Mouse (Mus musculus) intestine, embryonic 14.5 days (tissue): ENCODE results near the gene Fdx1. TPM values are rescaled to one million over a fixed set of nuclear protein-coding genes. Genes with fewer than 3 reads are reported as not detected.

ENCODE experiments used
- ATAC-seq: fragments of 200-750 bp; cut with Nextera tagmentation; replicated peaks from 2 replicates; pipeline ENCODE4 v1.8.0; 2017; ENCODE audit warnings: low read depth, moderate number of reproducible peaks, moderate TSS enrichment, moderate library complexity; ENCODE audit not compliant: low FRiP score, low TSS enrichment
- DNase-seq: peaks from one replicate; pipeline ENCODE4 v3.0.0-alpha.2; 2018; ENCODE audit warnings: low spot score
- H3K27ac ChIP-seq: fragments of 300-500 bp; sonication (generic); 2 replicates; pipeline ENCODE4 v1.5.1; 2014; ENCODE audit warnings: low read depth, mild to moderate bottlenecking, control low read depth
- H3K27me3 ChIP-seq: fragments of 300-500 bp; sonication (generic); replicated peaks from 2 replicates; pipeline ENCODE4 v1.6.1; 2014; ENCODE audit warnings: low read length, control low read depth; ENCODE audit not compliant: control insufficient read depth, insufficient read depth
- H3K36me3 ChIP-seq: fragments of 300-500 bp; sonication (generic); 2 replicates; pipeline ENCODE4 v1.6.1; 2014; ENCODE audit warnings: low read length, control low read depth; ENCODE audit not compliant: control insufficient read depth, insufficient read depth
- H3K4me1 ChIP-seq: fragments of 300-500 bp; sonication (generic); replicated peaks from 2 replicates; pipeline ENCODE4 v1.6.1; 2014; ENCODE audit warnings: low read length, control low read depth, mixed read lengths; ENCODE audit not compliant: control insufficient read depth, insufficient read depth
- H3K4me2 ChIP-seq: fragments of 300-500 bp; sonication (generic); 2 replicates; pipeline ENCODE4 v1.6.1; 2014; ENCODE audit warnings: low read length
- H3K4me3 ChIP-seq: fragments of 300-500 bp; sonication (generic); 2 replicates; pipeline ENCODE4 v1.5.1; 2014; ENCODE audit warnings: low read depth, low read length, control low read depth, mixed read lengths
- H3K9ac ChIP-seq: fragments of 300-500 bp; sonication (generic); 2 replicates; pipeline ENCODE4 v1.6.1; 2014; ENCODE audit warnings: mild to moderate bottlenecking, low read length
- H3K9me3 ChIP-seq: fragments of 300-500 bp; sonication (generic); 2 replicates; pipeline ENCODE4 v1.6.1; 2016; ENCODE audit warnings: low read length, control low read depth; ENCODE audit not compliant: control insufficient read depth
- WGBS: fragments of 180-500 bp; shearing (Covaris S2); extraction: QIAGEN DNeasy Blood & Tissue Kit; methylation state at CpG from one replicate; pipeline ENCODE4 v1.1.7; 2014; 5-methylcytosine and 5-hydroxymethylcytosine counted together
- polyA plus RNA-seq: library from polyadenylated mRNA; unstranded; fragments of >200 nt; fragmentation: Nextera tagmentation; extraction: Ambion mirVana; gene quantifications from 2 replicates; pipeline ENCODE4 v1.2.1, GENCODE M21; 2014

The Fdx1 gene
- polyA plus RNA-seq, 1 experiment from 2014 or later = 66.9 TPM

DNA sequence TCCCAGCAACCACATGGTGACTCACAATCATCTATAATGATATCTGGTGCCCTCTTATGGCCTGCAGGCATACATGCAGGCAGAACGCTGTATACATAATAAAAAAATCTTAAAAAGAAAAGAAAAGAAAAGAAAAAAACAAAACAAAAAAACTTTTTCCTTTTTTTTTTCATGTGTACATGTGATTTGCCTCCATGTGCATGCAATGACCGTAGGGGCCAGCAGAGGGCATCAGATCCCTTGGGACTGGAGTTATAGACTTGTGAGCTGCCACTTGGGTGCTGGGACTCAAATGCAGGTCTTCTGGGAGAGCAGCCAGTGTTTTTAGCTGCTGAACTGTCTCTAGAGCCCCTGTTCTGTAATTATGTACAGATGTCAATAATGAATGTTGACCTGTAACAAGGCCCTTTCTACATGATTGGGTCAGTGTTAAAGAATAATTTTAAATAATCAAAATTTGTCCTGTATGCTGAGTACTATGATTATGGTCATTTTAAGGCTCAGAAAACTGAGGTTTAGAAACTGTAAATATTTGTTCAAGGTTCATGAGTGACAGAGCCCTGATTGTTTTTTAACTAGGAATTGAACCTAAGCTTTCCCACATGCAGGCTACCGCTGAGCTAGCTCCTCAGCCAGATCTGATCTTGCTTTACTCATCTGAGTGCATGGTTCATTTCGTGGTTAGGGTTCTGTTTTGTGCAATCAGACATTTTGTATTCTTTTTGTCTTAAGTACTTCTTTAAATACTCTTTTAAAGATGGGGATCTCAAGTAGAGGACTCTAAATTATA, 30.3 kb upstream of the Fdx1 start:
- Histone ChIP-seq H3K27me3 (no peaks in the 10 kb centered on the region), H3K4me2 (no peak overlapping the region), H3K36me3 (no peaks in the 10 kb centered on the region), H3K9ac (no peak overlapping the region), H3K27ac (no peak overlapping the region), H3K4me1 (peaks cover 2% of the 10 kb centered on the region; the same call in 1 of the 2 replicates), H3K9me3 (0 out of 2 replicates have a peak, but pooled peaks cover 6% of the 10 kb centered on the region), H3K4me3 (no peak overlapping the region)
- ATAC-seq (no peak), DNase-seq (peak; percentile 59)
- WGBS = 80% methylated on average over 4 of the region's 4 CpGs

GRCm38 (mm10) chr9:51991241-51991876, 28.0 kb upstream of the Fdx1 start:
- H3K9ac ChIP-seq = no peak overlapping the region
- H3K4me3 ChIP-seq = no peak overlapping the region
- H3K9me3 ChIP-seq = 0 out of 2 replicates have a peak, but pooled peaks cover 3% of the 10 kb centered on the region
- no peak overlapping the region for H3K4me2 ChIP-seq
- H3K27me3 ChIP-seq = no peaks in the 10 kb centered on the region
- peaks cover 2% of the 10 kb centered on the region; the same call in 1 of the 2 replicates for H3K4me1 ChIP-seq
- 26% methylated on average over 2 of the region's 2 CpGs for WGBS
- no peak overlapping the region for H3K27ac ChIP-seq
- H3K36me3 ChIP-seq = no peaks in the 10 kb centered on the region
- DNase-seq (no peak), ATAC-seq (no peak)

DNA sequence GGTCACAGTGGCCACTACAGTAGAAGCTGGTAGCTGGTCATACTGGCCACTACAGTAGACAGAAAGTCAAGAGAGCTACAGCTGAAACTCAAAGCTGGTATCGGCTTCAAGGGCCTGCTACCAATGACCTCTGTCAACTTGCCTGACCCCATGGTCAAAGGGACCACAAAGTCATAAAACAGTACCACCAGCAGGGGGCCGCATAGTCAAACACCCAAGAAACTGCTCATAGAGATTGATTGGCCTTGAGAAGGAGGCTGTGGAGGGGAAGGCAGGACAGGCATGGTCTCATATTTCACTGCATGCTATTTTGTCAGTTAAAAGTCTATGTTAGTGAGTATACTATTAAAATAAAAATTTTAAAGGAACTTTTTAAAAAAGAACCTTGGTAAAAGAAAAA, 27.5 kb upstream of the Fdx1 start:
- no peak overlapping the region for H3K4me2 ChIP-seq
- WGBS = 10% methylated on average over 2 of the region's 2 CpGs
- no peaks in the 10 kb centered on the region for H3K27me3 ChIP-seq
- peaks cover 2% of the 10 kb centered on the region; the same call in 1 of the 2 replicates for H3K4me1 ChIP-seq
- no peak overlapping the region for H3K4me3 ChIP-seq
- DNase-seq (no peak), ATAC-seq (no peak)
- H3K27ac ChIP-seq = no peak overlapping the region
- no peak overlapping the region for H3K9ac ChIP-seq
- no peaks in the 10 kb centered on the region for H3K36me3 ChIP-seq
- 0 out of 2 replicates have a peak, but pooled peaks cover 3% of the 10 kb centered on the region for H3K9me3 ChIP-seq

GRCm38 (mm10) chr9:51985493-51986099, 22.2 kb upstream of the Fdx1 start:
- Histone ChIP-seq H3K9ac (no peak overlapping the region), H3K27me3 (no peaks in the 10 kb centered on the region), H3K4me1 (no peaks in the 10 kb centered on the region), H3K4me3 (no peak overlapping the region), H3K36me3 (no peaks in the 10 kb centered on the region), H3K9me3 (no peaks in the 10 kb centered on the region), H3K4me2 (no peak overlapping the region), H3K27ac (no peak overlapping the region)
- DNase-seq (no peak), ATAC-seq (no peak)
- 70% methylated on average over 11 of the region's 11 CpGs for WGBS

- Histone ChIP-seq H3K36me3 (no peaks in the 10 kb centered on the region), H3K4me3 (no peak overlapping the region), H3K4me2 (no peak overlapping the region), H3K27ac (no peak overlapping the region), H3K27me3 (no peaks in the 10 kb centered on the region), H3K9ac (no peak overlapping the region), H3K9me3 (no peaks in the 10 kb centered on the region), H3K4me1 (no peaks in the 10 kb centered on the region)
- ATAC-seq = no peak
- DNase-seq = no peak
- WGBS = 63% methylated on average over 1 of the region's 1 CpGs
Observed at GRCm38 (mm10) chr9:51981131-51981530, 17.8 kb upstream of the Fdx1 start.

DNA sequence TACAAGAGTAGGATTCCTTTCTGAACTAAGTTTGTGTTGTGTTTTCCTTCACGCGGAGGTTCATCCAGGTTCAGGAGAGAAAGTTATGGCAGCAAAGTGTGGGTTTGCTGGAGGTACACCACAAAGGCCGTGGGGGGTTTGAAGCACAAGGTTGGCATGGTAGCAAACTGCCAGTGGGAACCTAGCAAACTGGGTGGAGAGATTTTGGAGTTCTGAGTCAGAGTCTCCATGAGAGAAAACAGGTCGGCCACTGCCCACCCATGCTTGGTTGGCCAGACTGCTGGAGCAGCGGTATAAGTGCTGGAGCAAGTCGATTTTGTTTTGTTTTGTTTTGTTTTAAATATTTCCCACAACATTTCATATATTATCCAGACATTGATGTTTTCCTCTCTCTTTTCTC, 15.9 kb upstream of the Fdx1 start:
- Histone ChIP-seq H3K4me1 (no peaks in the 10 kb centered on the region), H3K9me3 (no peaks in the 10 kb centered on the region), H3K4me2 (no peak overlapping the region), H3K27ac (no peak overlapping the region), H3K4me3 (no peak overlapping the region), H3K27me3 (no peaks in the 10 kb centered on the region), H3K36me3 (no peaks in the 10 kb centered on the region), H3K9ac (no peak overlapping the region)
- no peak for ATAC-seq
- DNase-seq = no peak
- 90% methylated on average over 6 of the region's 6 CpGs for WGBS

- Histone ChIP-seq H3K4me2 (no peak overlapping the region), H3K9ac (no peak overlapping the region), H3K4me1 (no peaks in the 10 kb centered on the region), H3K4me3 (no peak overlapping the region), H3K27me3 (no peaks in the 10 kb centered on the region), H3K9me3 (no peaks in the 10 kb centered on the region), H3K27ac (no peak overlapping the region), H3K36me3 (no peaks in the 10 kb centered on the region)
- 81% methylated on average over 6 of the region's 6 CpGs for WGBS
- ATAC-seq (no peak), DNase-seq (no peak)
Observed at GRCm38 (mm10) chr9:51978545-51979259, 15.3 kb upstream of the Fdx1 start.

- Histone ChIP-seq H3K27ac (no peak overlapping the region), H3K27me3 (no peaks in the 10 kb centered on the region), H3K4me3 (no peak overlapping the region), H3K36me3 (no peaks in the 10 kb centered on the region), H3K4me2 (no peak overlapping the region), H3K4me1 (no peaks in the 10 kb centered on the region), H3K9ac (no peak overlapping the region), H3K9me3 (no peaks in the 10 kb centered on the region)
- WGBS = 43% methylated on average over 5 of the region's 5 CpGs
- DNase-seq (peak; percentile 92), ATAC-seq (peak; percentile 81)
Observed at GRCm38 (mm10) chr9:51977439-51978000, 14.2 kb upstream of the Fdx1 start.
